15 mouse cellular contexts compared by ENCODE assay signal in the genomic region with DNA sequence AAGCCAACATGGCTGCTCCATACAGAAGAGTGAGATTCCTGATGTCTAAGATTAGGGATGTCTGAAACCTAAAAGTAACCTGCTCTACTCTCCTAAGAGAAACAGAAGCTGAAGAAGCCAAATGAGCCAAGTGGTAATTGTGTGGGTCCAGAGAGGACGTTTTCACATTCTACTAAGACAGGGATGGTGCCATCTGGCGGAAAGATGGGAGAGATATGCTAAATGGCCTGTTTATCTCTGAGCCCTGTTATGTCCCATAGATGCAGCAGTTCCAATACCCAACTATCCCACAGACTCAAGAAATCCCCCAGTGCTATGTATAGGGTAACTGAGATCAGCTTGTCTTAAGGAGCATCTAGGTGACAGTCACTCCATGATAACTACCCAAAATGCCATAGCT.
DNase-seq lines count a peak whose midpoint lies in the region; ATAC-seq and TF ChIP-seq lines count a peak whose summit lies in the region.
"Had no signal": no experiment of that assay in that cellular context is flagged by ENCODE, and none has a peak within 500 bp of the region (broad histone marks: within the 10 kb centered on the region; RNA-seq: fewer than 3 reads in every experiment).

No protein-coding gene starts in this region.

- 0 out of 2 replicates have a peak, but pooled peaks cover 4% of the 10 kb centered on the region for H3K4me1 ChIP-seq in kidney, embryonic 14.5 days (ENCODE audit: control insufficient read depth, insufficient read depth, low read length)
- H3K4me1 ChIP-seq: liver, embryonic 12.5 days had no signal

- 75% methylated on average over 2 of the region's 2 CpGs for WGBS in kidney, embryonic 14.5 days

- H3K9ac ChIP-seq in kidney, embryonic 14.5 days (ENCODE audit: low read depth, low read length): no peak overlapping the region
- H3K9ac ChIP-seq: hindbrain, embryonic 13.5 days; liver, embryonic 12.5 days had no signal

- no peak overlapping the region for H3K27ac ChIP-seq in layer of hippocampus, adult 2 months
- no peak overlapping the region for H3K27ac ChIP-seq in kidney, embryonic 14.5 days (ENCODE audit: low read depth, low read length)
- H3K27ac ChIP-seq: embryonic facial prominence, embryonic 10.5 days; hindbrain, embryonic 13.5 days; liver, embryonic 12.5 days; stomach, postnatal 0 days had no signal

- no peak for DNase-seq in layer of hippocampus, adult 2 months (ENCODE audit: low spot score in 2 of 2)
- DNase-seq in layer of hippocampus, postnatal 25 days (ENCODE audit: extremely low spot score in 1 of 2, low spot score in 1 of 2): no peak
- DNase-seq in 3T3-L1 (ENCODE audit: low read depth, low spot score): peak; percentile 38
- peak; percentile 92 for DNase-seq in brain, adult 2 months (ENCODE audit: low read depth, low spot score)
- DNase-seq in cerebellum, postnatal 14 days: peak; percentile 55 to 56
- DNase-seq in adrenal gland, postnatal 10 days: no peak
- DNase-seq: kidney, adult 8-10 months; thymus, postnatal 4 days had no signal

- peak; percentile 14 for TF ChIP-seq CTCF in layer of hippocampus, adult 2 months (conservative IDR thresholded peaks at IDR 0.05)

- no peaks in the 10 kb centered on the region for H3K9me3 ChIP-seq in kidney, embryonic 14.5 days (ENCODE audit: control insufficient read depth, low read length)
- H3K9me3 ChIP-seq: embryonic facial prominence, embryonic 10.5 days; hindbrain, embryonic 13.5 days; liver, embryonic 12.5 days; megakaryocyte, embryonic 14.5 days had no signal

- no peak for ATAC-seq in kidney, embryonic 14.5 days (ENCODE audit: low FRiP score, low TSS enrichment)
- ATAC-seq: liver, embryonic 12.5 days had no signal

- H3K36me3 ChIP-seq in kidney, embryonic 14.5 days (ENCODE audit: control insufficient read depth, insufficient read depth, low read length): no peaks in the 10 kb centered on the region
- H3K36me3 ChIP-seq: embryonic facial prominence, embryonic 10.5 days; hindbrain, embryonic 13.5 days; liver, embryonic 12.5 days had no signal

- no peaks in the 10 kb centered on the region for H3K27me3 ChIP-seq in kidney, embryonic 14.5 days (ENCODE audit: control insufficient read depth, insufficient read depth, low read length)
- H3K27me3 ChIP-seq: CH12.LX; hindbrain, embryonic 13.5 days; liver, embryonic 12.5 days; megakaryocyte, embryonic 14.5 days had no signal

- no peak overlapping the region for H3K4me3 ChIP-seq in layer of hippocampus, adult 2 months
- H3K4me3 ChIP-seq in kidney, embryonic 14.5 days (ENCODE audit: low read length): no peak overlapping the region
- H3K4me3 ChIP-seq: embryonic facial prominence, embryonic 10.5 days; hindbrain, embryonic 13.5 days; liver, embryonic 12.5 days; megakaryocyte, embryonic 14.5 days had no signal

- no peak overlapping the region for H3K4me2 ChIP-seq in kidney, embryonic 14.5 days (replicated peaks; ENCODE audit: low read depth, low read length)
- H3K4me2 ChIP-seq: hindbrain, embryonic 13.5 days; liver, embryonic 12.5 days had no signal

Comparison
In these comparisons a context has a peak if more than half of its experiments do, and no peak if none do; other contexts are left out.
1. DNase-seq: peak in 3T3-L1 (single experiment), brain, adult 2 months (single experiment) and cerebellum, postnatal 14 days (2 of 2); none in layer of hippocampus, adult 2 months (0 of 2), layer of hippocampus, postnatal 25 days (0 of 2) and adrenal gland, postnatal 10 days (single experiment).